Mouse (Mus musculus) thymus, adult 2 months (tissue): ENCODE data around the gene Mknk1.

Experiments used
- CTCF ChIP-seq: fragments of 200-500 bp; IDR thresholded peaks from 2 replicates; pipeline ENCODE4 v1.5.1; 2012; ENCODE audit warnings: mild to moderate bottlenecking, control low read depth, low read length, moderate library complexity, borderline replicate concordance; ENCODE audit not compliant: control insufficient read depth, poor library complexity, insufficient read depth; ENCODE audit errors: extremely low read depth
- POLR2A ChIP-seq: fragments of 200-500 bp; IDR thresholded peaks from 2 replicates; pipeline ENCODE4 v1.6.1; 2012; ENCODE audit warnings: mild to moderate bottlenecking, low read length, control low read depth, moderate library complexity; ENCODE audit not compliant: control insufficient read depth, poor library complexity, insufficient read depth; ENCODE audit errors: extremely low read depth

GRCm38 (mm10) chr4:115831221-115831620, 7.8 kb upstream of the Mknk1 start:
- TF ChIP-seq POLR2A = no peak
- TF ChIP-seq CTCF = no peak
